Mouse (Mus musculus): ENCODE measurements at regions not wholly inside any gene's neighbourhood (a gene's known extent, or its start where the extent isn't known, plus 50 kb on each side); places are given as distances from the start of the nearest gene placed in this dataset.

- no peaks in the 10 kb centered on the region for H3K36me3 ChIP-seq (ENCODE audit: control insufficient read depth, insufficient read depth)
- no peaks in the 10 kb centered on the region for H3K79me2 ChIP-seq (ENCODE audit: control insufficient read depth, insufficient read depth)
- TF ChIP-seq CTCF (IDR thresholded peaks at IDR 0.05; ENCODE audit: control insufficient read depth, insufficient read depth, insufficient read length), result no peak
- no peak for TF ChIP-seq MAX (IDR thresholded peaks at IDR 0.05)
- no peak for TF ChIP-seq USF1 (IDR thresholded peaks at IDR 0.05; ENCODE audit: low read depth)
- TF ChIP-seq MYOD1 (IDR thresholded peaks at IDR 0.05; ENCODE audit: control insufficient read depth, insufficient read length, low read depth), result no peak
- no peak for TF ChIP-seq CEBPB (IDR thresholded peaks at IDR 0.05; ENCODE audit: low read depth)
- no peak for TF ChIP-seq MYOG (IDR thresholded peaks at IDR 0.05; ENCODE audit: control insufficient read depth, extremely low read depth, insufficient read length)
- no peak for TF ChIP-seq FOSL1 (IDR thresholded peaks at IDR 0.05; ENCODE audit: insufficient read depth, low read length, poor library complexity, severe bottlenecking)
These were observed 465.7 kb downstream of the Galc start for GRCm38 (mm10) chr12:97793364-97794120.

GRCm38 (mm10) chr12:97783476-97783875 lies 475.8 kb downstream of the Galc start:
- no peak overlapping the region for H3K4me3 ChIP-seq (ENCODE audit: insufficient read depth, poor library complexity, severe bottlenecking)
- no peaks in the 10 kb centered on the region for H3K36me3 ChIP-seq (ENCODE audit: control insufficient read depth, insufficient read depth)
- no peaks in the 10 kb centered on the region for H3K27me3 ChIP-seq (ENCODE audit: control insufficient read depth, insufficient read depth, insufficient read length)
- no peaks in the 10 kb centered on the region for H3K79me3 ChIP-seq (ENCODE audit: low read depth)
- TF ChIP-seq MYOD1 (IDR thresholded peaks at IDR 0.05; ENCODE audit: control insufficient read depth, insufficient read length, low read depth) (no peak), MAX (IDR thresholded peaks at IDR 0.05) (no peak), CEBPB (IDR thresholded peaks at IDR 0.05; ENCODE audit: low read depth) (no peak), FOSL1 (IDR thresholded peaks at IDR 0.05; ENCODE audit: insufficient read depth, low read length, poor library complexity, severe bottlenecking) (no peak), CTCF (IDR thresholded peaks at IDR 0.05; ENCODE audit: control insufficient read depth, insufficient read depth, insufficient read length) (no peak), MYOG (IDR thresholded peaks at IDR 0.05; ENCODE audit: control insufficient read depth, extremely low read depth, insufficient read length) (no peak), USF1 (IDR thresholded peaks at IDR 0.05; ENCODE audit: low read depth) (no peak)
- no peak overlapping the region for H3ac ChIP-seq (ENCODE audit: control insufficient read depth, insufficient read length, low read depth)
- no peaks in the 10 kb centered on the region for H3K79me2 ChIP-seq (ENCODE audit: control insufficient read depth, insufficient read depth)

More at GRCm38 (mm10) chr12:97793364-97794120, 465.7 kb downstream of the Galc start:
- Histone ChIP-seq H3K27me3 (ENCODE audit: control insufficient read depth, insufficient read depth, insufficient read length) (no peaks in the 10 kb centered on the region), H3K4me3 (ENCODE audit: insufficient read depth, poor library complexity, severe bottlenecking) (no peak overlapping the region), H3K79me3 (ENCODE audit: low read depth) (no peaks in the 10 kb centered on the region), H3ac (ENCODE audit: control insufficient read depth, insufficient read length, low read depth) (no peak overlapping the region)

- H3K36me3 ChIP-seq (ENCODE audit: control insufficient read depth, insufficient read depth), result no peaks in the 10 kb centered on the region
- no peak for TF ChIP-seq FOSL1 (IDR thresholded peaks at IDR 0.05; ENCODE audit: insufficient read depth, low read length, poor library complexity, severe bottlenecking)
- no peak overlapping the region for H3ac ChIP-seq (ENCODE audit: control insufficient read depth, insufficient read length, low read depth)
- H3K79me3 ChIP-seq (ENCODE audit: low read depth), result no peaks in the 10 kb centered on the region
- no peak overlapping the region for H3K4me3 ChIP-seq (ENCODE audit: insufficient read depth, poor library complexity, severe bottlenecking)
- no peaks in the 10 kb centered on the region for H3K79me2 ChIP-seq (ENCODE audit: control insufficient read depth, insufficient read depth)
- H3K27me3 ChIP-seq (ENCODE audit: control insufficient read depth, insufficient read depth, insufficient read length), result no peaks in the 10 kb centered on the region
These were observed 500.1 kb downstream of the Galc start for GRCm38 (mm10) chr12:97759116-97759515.

- no peak overlapping the region for H3K4me3 ChIP-seq (ENCODE audit: insufficient read depth, poor library complexity, severe bottlenecking)
- H3K79me3 ChIP-seq (ENCODE audit: low read depth), result no peaks in the 10 kb centered on the region
- no peaks in the 10 kb centered on the region for H3K79me2 ChIP-seq (ENCODE audit: control insufficient read depth, insufficient read depth)
- TF ChIP-seq MYOD1 (IDR thresholded peaks at IDR 0.05; ENCODE audit: control insufficient read depth, insufficient read length, low read depth) (no peak), CTCF (IDR thresholded peaks at IDR 0.05; ENCODE audit: control insufficient read depth, insufficient read depth, insufficient read length) (no peak), MYOG (IDR thresholded peaks at IDR 0.05; ENCODE audit: control insufficient read depth, extremely low read depth, insufficient read length) (no peak), MAX (IDR thresholded peaks at IDR 0.05) (no peak), FOSL1 (IDR thresholded peaks at IDR 0.05; ENCODE audit: insufficient read depth, low read length, poor library complexity, severe bottlenecking) (no peak), USF1 (IDR thresholded peaks at IDR 0.05; ENCODE audit: low read depth) (no peak), CEBPB (IDR thresholded peaks at IDR 0.05; ENCODE audit: low read depth) (no peak)
- H3K36me3 ChIP-seq (ENCODE audit: control insufficient read depth, insufficient read depth), result no peaks in the 10 kb centered on the region
- no peaks in the 10 kb centered on the region for H3K27me3 ChIP-seq (ENCODE audit: control insufficient read depth, insufficient read depth, insufficient read length)
- no peak overlapping the region for H3ac ChIP-seq (ENCODE audit: control insufficient read depth, insufficient read length, low read depth)
These were observed 500.6 kb downstream of the Galc start for GRCm38 (mm10) chr12:97758624-97759023.

GRCm38 (mm10) chr12:97750166-97750565 lies 509.1 kb downstream of the Galc start:
- no peaks in the 10 kb centered on the region for H3K79me2 ChIP-seq (ENCODE audit: control insufficient read depth, insufficient read depth)
- no peaks in the 10 kb centered on the region for H3K27me3 ChIP-seq (ENCODE audit: control insufficient read depth, insufficient read depth, insufficient read length)
- no peak overlapping the region for H3K4me3 ChIP-seq (ENCODE audit: insufficient read depth, poor library complexity, severe bottlenecking)
- TF ChIP-seq USF1 (IDR thresholded peaks at IDR 0.05; ENCODE audit: low read depth) (no peak), MYOD1 (IDR thresholded peaks at IDR 0.05; ENCODE audit: control insufficient read depth, insufficient read length, low read depth) (no peak), CTCF (IDR thresholded peaks at IDR 0.05; ENCODE audit: control insufficient read depth, insufficient read depth, insufficient read length) (no peak), FOSL1 (IDR thresholded peaks at IDR 0.05; ENCODE audit: insufficient read depth, low read length, poor library complexity, severe bottlenecking) (no peak), CEBPB (IDR thresholded peaks at IDR 0.05; ENCODE audit: low read depth) (no peak), MAX (IDR thresholded peaks at IDR 0.05) (no peak), MYOG (IDR thresholded peaks at IDR 0.05; ENCODE audit: control insufficient read depth, extremely low read depth, insufficient read length) (no peak)
- no peaks in the 10 kb centered on the region for H3K36me3 ChIP-seq (ENCODE audit: control insufficient read depth, insufficient read depth)
- no peak overlapping the region for H3ac ChIP-seq (ENCODE audit: control insufficient read depth, insufficient read length, low read depth)
- no peaks in the 10 kb centered on the region for H3K79me3 ChIP-seq (ENCODE audit: low read depth)

- Histone ChIP-seq H3ac (ENCODE audit: control insufficient read depth, insufficient read length, low read depth) (no peak overlapping the region), H3K4me3 (ENCODE audit: insufficient read depth, poor library complexity, severe bottlenecking) (no peak overlapping the region), H3K36me3 (ENCODE audit: control insufficient read depth, insufficient read depth) (no peaks in the 10 kb centered on the region), H3K79me3 (ENCODE audit: low read depth) (no peaks in the 10 kb centered on the region), H3K27me3 (ENCODE audit: control insufficient read depth, insufficient read depth, insufficient read length) (no peaks in the 10 kb centered on the region), H3K79me2 (ENCODE audit: control insufficient read depth, insufficient read depth) (no peaks in the 10 kb centered on the region)
- no peak for TF ChIP-seq MYOD1 (IDR thresholded peaks at IDR 0.05; ENCODE audit: control insufficient read depth, insufficient read length, low read depth)
- no peak for TF ChIP-seq CEBPB (IDR thresholded peaks at IDR 0.05; ENCODE audit: low read depth)
- no peak for TF ChIP-seq CTCF (IDR thresholded peaks at IDR 0.05; ENCODE audit: control insufficient read depth, insufficient read depth, insufficient read length)
- no peak for TF ChIP-seq MYOG (IDR thresholded peaks at IDR 0.05; ENCODE audit: control insufficient read depth, extremely low read depth, insufficient read length)
- no peak for TF ChIP-seq FOSL1 (IDR thresholded peaks at IDR 0.05; ENCODE audit: insufficient read depth, low read length, poor library complexity, severe bottlenecking)
- no peak for TF ChIP-seq MAX (IDR thresholded peaks at IDR 0.05)
- no peak for TF ChIP-seq USF1 (IDR thresholded peaks at IDR 0.05; ENCODE audit: low read depth)
These were observed 518.3 kb downstream of the Galc start for GRCm38 (mm10) chr12:97740927-97741326.
